Mouse (Mus musculus): Measurements from ENCODE around the gene Ifitm5. TPM values are rescaled to one million over a fixed set of nuclear protein-coding genes. Genes with fewer than 3 reads are reported as not detected.

Gene Ifitm5
- not detected for polyA plus RNA-seq (2017; shearing (Covaris generic))

GRCm38 (mm10) chr7:140949824-140950530, at the start of gene Ifitm5:
Gene Ifitm5 (minus strand): TSS chr7:140950291.

GRCm38 (mm10) chr7:140966921-140967320, 16.8 kb upstream of the Ifitm5 start, which contains the start of gene Ifitm1:
Gene Ifitm1 (plus strand): TSS chr7:140967221.

DNA sequence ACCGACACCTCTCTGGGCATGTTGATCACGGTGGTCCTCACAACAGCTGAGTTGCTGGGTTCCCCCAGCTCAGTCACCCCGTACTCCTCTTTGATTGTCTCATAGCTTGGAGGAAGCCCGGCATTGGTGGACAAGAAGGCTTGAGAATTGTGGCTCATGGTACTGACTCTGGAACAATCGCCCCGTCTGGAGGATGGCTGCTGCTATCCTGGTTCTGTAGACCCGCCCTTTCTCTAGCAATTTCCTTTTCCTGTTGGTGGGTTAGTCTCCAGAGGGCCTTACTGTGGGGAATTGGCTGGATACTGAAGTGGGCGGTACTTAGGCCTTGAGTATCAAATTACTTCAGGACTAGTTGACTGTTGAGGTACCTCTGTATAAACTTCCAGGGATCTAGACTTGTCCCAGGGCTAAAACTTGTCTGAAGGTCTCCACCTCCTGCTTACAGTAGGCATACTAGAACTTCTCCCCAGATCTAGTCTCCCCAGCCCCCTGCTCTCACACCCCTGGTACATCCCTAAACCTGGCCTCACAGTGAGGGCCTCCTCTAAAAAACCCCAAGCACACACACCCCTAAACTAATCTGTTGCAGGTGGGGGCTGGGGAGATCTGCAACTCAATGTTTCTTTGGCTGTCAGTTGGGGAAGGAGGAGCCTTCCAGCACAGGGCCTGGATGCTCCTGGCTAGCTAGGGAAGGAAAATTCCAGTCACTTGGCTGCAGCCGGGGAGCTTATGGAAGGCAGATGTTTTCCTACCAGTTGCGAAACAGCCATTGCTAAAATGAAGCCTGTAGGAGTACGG, 5.9 kb upstream of the Ifitm5 start, which contains the start of the genes Gm45717 and Ifitm2:
TSS of gene Gm45717 (minus strand) at position 180 of the 798 bp plus-strand sequence.
TSS of gene Ifitm2 (minus strand) at position 230 of the 798 bp plus-strand sequence.

DNA sequence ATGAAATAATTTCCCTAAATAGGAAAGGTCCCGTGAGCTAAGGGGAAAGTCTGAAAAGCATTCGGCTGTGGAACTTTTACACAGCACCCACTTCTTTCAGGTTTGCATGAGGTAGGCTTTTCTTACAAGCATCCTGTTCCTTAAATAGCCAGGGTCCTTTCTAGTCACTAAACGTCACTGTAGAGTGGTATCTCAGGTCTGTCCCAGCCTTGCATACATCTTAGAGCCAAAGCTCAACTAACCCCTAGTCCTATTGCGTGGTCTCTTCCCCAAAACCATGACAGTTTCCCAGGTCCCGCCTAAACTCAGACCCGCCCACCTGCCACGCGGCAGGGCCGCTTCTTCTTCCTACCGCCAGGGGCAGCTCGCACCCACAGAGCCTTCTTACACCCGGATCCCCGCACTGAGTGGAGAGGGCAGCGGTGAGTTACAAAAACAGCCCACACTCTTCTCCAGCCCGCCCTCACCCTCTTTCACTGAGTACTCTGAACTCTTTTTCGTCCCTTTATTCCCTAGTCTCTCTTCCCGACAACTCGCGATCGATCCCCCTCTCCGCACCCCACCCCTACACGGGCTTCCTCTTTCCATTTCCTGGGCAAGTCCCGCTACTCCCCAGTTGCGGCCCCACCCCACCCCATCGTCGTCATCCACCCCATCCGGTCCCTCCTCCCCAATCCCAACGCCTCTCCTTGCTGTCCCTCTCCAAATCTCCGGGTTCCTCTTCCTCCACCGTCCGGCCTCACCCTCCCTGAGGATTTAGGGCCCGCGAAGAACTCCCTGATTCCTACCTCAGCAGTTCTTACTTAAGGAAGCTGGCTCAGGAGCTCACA, 8.7 kb downstream of the Ifitm5 start, which contains the start of gene Pgghg:
TSS of gene Pgghg (plus strand) at position 170 of the 830 bp plus-strand sequence.

DNA sequence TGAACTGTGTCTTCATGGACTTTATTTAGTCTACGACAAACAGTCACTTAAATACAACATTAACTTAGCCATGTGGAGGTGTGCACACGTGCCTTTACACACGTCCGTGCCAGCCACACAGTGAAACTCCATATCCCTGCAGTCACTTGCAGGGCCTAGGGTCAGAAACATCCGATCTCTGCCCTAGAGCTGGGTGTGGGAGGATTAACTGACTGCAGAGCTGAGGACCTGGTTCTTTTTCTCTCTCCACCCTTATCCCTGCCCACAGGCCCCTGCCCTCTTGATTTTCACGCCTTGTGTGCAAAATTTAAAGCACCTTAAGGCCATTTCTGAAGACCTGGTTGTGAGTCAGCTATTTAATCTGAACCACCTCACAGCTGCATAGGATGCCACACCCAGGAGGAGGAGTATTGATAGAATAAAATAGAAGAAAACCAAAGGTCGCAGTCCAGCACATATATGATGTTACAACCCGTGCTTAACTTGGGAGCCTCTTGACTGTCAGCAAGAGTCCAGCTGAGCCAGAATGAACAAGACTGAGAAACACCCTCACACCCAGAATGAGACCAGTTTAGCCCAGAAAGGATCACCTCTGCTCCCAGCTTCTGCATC, 29.6 kb downstream of the Ifitm5 start, which contains the start of gene Nlrp6:
TSS of gene Nlrp6 (plus strand) at position 485 of the 612 bp plus-strand sequence.

GRCm38 (mm10) chr7:140900220-140900619, 49.9 kb downstream of the Ifitm5 start, which contains the start of gene Cox8b:
Gene Cox8b (minus strand): TSS chr7:140900446.

Other genes with a start within 250 kb of the Ifitm5 start
- 0.31 TPM for gene Cyp2e1, start 186.6 kb downstream of the Ifitm5 start, polyA plus RNA-seq (2017; shearing (Covaris generic))
- not detected for gene Syce1, start 162.4 kb downstream of the Ifitm5 start, polyA plus RNA-seq (2017; shearing (Covaris generic))
- gene Zfp941, start 128.1 kb downstream of the Ifitm5 start, polyA plus RNA-seq (2017; shearing (Covaris generic)): 0.71 TPM
- not detected for gene Urah, start 115.3 kb downstream of the Ifitm5 start, polyA plus RNA-seq (2017; shearing (Covaris generic))
- not detected for gene Scgb1c1, start 104.7 kb downstream of the Ifitm5 start, polyA plus RNA-seq (2017; shearing (Covaris generic))
- not detected for gene Odf3, start 102.5 kb downstream of the Ifitm5 start, polyA plus RNA-seq (2017; shearing (Covaris generic))
- not detected for gene Gm45785, start 94.0 kb downstream of the Ifitm5 start, polyA plus RNA-seq (2017; shearing (Covaris generic))
- 88.6 TPM for gene Ric8a, start 93.3 kb downstream of the Ifitm5 start, polyA plus RNA-seq (2017; shearing (Covaris generic))
- 42.5 TPM for gene Bet1l, start 92.7 kb downstream of the Ifitm5 start, polyA plus RNA-seq (2017; shearing (Covaris generic))
- gene Psmd13, start 68.3 kb downstream of the Ifitm5 start, polyA plus RNA-seq (2017; shearing (Covaris generic)): 134 TPM
- 5.5 TPM for gene Sirt3, start 68.0 kb downstream of the Ifitm5 start, polyA plus RNA-seq (2017; shearing (Covaris generic))
- not detected for gene Cox8b, start 49.8 kb downstream of the Ifitm5 start, polyA plus RNA-seq (2017; shearing (Covaris generic))
- not detected for gene Nlrp6, start 29.4 kb downstream of the Ifitm5 start, polyA plus RNA-seq (2017; shearing (Covaris generic))
- gene Pgghg, start 8.9 kb downstream of the Ifitm5 start, polyA plus RNA-seq (2017; shearing (Covaris generic)): 10.8 TPM
- gene Gm45717, start 5.6 kb upstream of the Ifitm5 start, polyA plus RNA-seq (2017; shearing (Covaris generic)): not detected
- 10.5 TPM for gene Ifitm2, start 5.7 kb upstream of the Ifitm5 start, polyA plus RNA-seq (2017; shearing (Covaris generic))
- gene Ifitm1, start 16.9 kb upstream of the Ifitm5 start, polyA plus RNA-seq (2017; shearing (Covaris generic)): 2.8 TPM
- 8.0 TPM for gene Ifitm3, start 60.5 kb upstream of the Ifitm5 start, polyA plus RNA-seq (2017; shearing (Covaris generic))
- gene Ifitm6, start 67.6 kb upstream of the Ifitm5 start, polyA plus RNA-seq (2017; shearing (Covaris generic)): not detected
- gene Gm17387, start 78.8 kb upstream of the Ifitm5 start, polyA plus RNA-seq (2017; shearing (Covaris generic)): not detected
- gene B4galnt4, start 110.8 kb upstream of the Ifitm5 start, polyA plus RNA-seq (2017; shearing (Covaris generic)): 25.8 TPM
- 147 TPM for gene Pkp3, start 127.9 kb upstream of the Ifitm5 start, polyA plus RNA-seq (2017; shearing (Covaris generic))
- gene Sigirr, start 150.3 kb upstream of the Ifitm5 start, polyA plus RNA-seq (2017; shearing (Covaris generic)): 71.4 TPM
- not detected for gene Ano9, start 167.5 kb upstream of the Ifitm5 start, polyA plus RNA-seq (2017; shearing (Covaris generic))
- 6.9 TPM for gene Ptdss2, start 172.1 kb upstream of the Ifitm5 start, polyA plus RNA-seq (2017; shearing (Covaris generic))
- 79.7 TPM for gene Rnh1, start 222.6 kb upstream of the Ifitm5 start, polyA plus RNA-seq (2017; shearing (Covaris generic))
- gene Hras, start 243.7 kb upstream of the Ifitm5 start, polyA plus RNA-seq (2017; shearing (Covaris generic)): 22.4 TPM
- 1.9 TPM for gene Lrrc56, start 243.9 kb upstream of the Ifitm5 start, polyA plus RNA-seq (2017; shearing (Covaris generic))

Measured in effector memory CD4-positive, alpha-beta T cell, adult 5 months (primary cell).